Mouse (Mus musculus): ENCODE results near the gene Gna14. TPM values are rescaled to one million over a fixed set of nuclear protein-coding genes. Genes with fewer than 3 reads are reported as not detected.

Gene Gna14
- polyA plus RNA-seq, 1 experiment from 2014 or later, result 9.2 TPM

DNA sequence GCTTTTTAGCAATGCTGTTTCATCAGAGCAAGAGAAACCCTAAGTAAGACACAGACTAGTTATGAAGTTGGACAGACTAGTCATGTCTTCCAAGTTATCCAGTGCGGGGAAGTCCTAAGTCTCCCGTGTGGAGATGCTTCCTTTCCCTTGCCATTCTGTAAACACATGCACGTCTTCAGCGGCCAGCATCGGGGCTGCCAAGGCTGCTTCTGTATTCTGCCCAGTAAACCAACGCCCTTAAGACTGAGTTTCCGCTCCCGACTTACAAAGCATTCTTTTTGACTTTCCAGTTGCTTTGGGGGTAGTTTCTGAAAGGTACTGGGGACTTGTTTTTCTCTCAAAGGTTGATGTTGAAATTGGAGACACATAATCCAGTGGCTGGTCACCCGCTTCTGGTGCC lies 26.9 kb downstream of the Gna14 start:
- no peak overlapping the region for H3K4me2 ChIP-seq (replicated peaks; ENCODE audit: low read depth, low read length)
- WGBS, result 66% methylated on average over 9 of the region's 9 CpGs
- H3K9me3 ChIP-seq (ENCODE audit: control insufficient read depth, low read length), result no peaks in the 10 kb centered on the region; the same call in 1 of the 2 replicates
- no peak overlapping the region for H3K27ac ChIP-seq (ENCODE audit: low read depth, low read length)
- no peak for ATAC-seq (ENCODE audit: low FRiP score, low TSS enrichment)
- no peak overlapping the region for H3K4me3 ChIP-seq (ENCODE audit: low read length)
- H3K36me3 ChIP-seq (ENCODE audit: control insufficient read depth, insufficient read depth, low read length), result no peaks in the 10 kb centered on the region
- no peaks in the 10 kb centered on the region for H3K27me3 ChIP-seq (ENCODE audit: control insufficient read depth, insufficient read depth, low read length)
- no peaks in the 10 kb centered on the region for H3K4me1 ChIP-seq (ENCODE audit: control insufficient read depth, insufficient read depth, low read length)
- H3K9ac ChIP-seq (ENCODE audit: low read depth, low read length), result no peak overlapping the region

DNA sequence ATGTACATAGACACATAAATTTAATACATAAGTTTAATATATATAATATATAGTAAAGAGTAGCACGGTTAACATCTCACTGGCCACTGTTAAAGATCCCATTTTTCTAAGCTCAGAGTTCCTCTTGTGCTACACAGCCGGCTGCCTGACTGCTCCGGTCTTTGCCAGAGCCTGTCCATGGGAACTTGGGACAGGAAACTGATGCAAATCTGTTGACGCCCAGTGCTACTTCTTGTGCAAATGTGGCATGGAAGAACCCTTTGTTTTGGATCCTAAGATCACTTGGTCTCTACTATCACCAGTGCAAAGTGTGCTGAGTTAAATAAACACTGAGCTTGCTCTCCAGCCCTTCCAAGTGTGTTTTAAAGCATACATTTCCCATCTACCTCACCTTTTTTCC lies 29.2 kb downstream of the Gna14 start:
- Histone ChIP-seq H3K27ac (ENCODE audit: low read depth, low read length) (no peak overlapping the region), H3K27me3 (ENCODE audit: control insufficient read depth, insufficient read depth, low read length) (no peaks in the 10 kb centered on the region), H3K9me3 (ENCODE audit: control insufficient read depth, low read length) (no peaks in the 10 kb centered on the region; the same call in 1 of the 2 replicates), H3K36me3 (ENCODE audit: control insufficient read depth, insufficient read depth, low read length) (no peaks in the 10 kb centered on the region), H3K4me3 (ENCODE audit: low read length) (no peak overlapping the region), H3K4me2 (replicated peaks; ENCODE audit: low read depth, low read length) (no peak overlapping the region), H3K9ac (ENCODE audit: low read depth, low read length) (no peak overlapping the region), H3K4me1 (ENCODE audit: control insufficient read depth, insufficient read depth, low read length) (no peaks in the 10 kb centered on the region)
- 85% methylated on average over 4 of the region's 4 CpGs for WGBS
- ATAC-seq (ENCODE audit: low FRiP score, low TSS enrichment), result no peak

DNA sequence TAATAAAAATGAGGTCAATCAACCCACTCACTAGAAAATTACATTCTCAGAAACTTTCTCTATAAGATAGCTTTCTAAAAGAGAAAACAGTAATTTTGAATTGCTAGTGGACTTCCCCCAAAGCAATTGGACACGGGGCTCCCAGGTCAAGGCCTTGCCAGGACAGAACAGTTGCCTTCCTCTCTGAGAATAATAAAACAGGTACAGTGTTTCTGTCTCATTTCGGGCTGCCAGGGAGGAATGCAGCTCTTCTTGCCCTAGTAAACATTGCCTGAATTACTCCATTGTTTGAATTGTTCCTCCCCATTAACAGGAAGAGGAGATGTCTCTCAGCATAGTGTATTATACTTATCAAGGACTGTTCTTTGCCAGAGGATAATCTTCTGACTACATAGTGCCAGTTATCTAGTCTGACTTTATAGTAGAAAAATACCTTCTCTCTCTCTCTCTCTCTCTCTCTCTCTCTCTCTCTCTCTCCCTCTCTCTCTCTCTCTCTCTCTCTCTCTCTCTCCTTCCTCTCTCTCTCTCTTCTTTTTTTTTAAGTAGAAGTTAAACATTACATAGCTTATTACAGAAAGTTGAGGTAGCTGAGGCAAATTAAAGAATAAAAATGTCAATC lies 33.3 kb downstream of the Gna14 start:
- Histone ChIP-seq H3K4me2 (replicated peaks; ENCODE audit: low read depth, low read length) (no peak overlapping the region), H3K9me3 (ENCODE audit: control insufficient read depth, low read length) (peaks cover 6% of the 10 kb centered on the region; the same call in 1 of the 2 replicates), H3K4me3 (ENCODE audit: low read length) (no peak overlapping the region), H3K27ac (ENCODE audit: low read depth, low read length) (no peak overlapping the region), H3K4me1 (ENCODE audit: control insufficient read depth, insufficient read depth, low read length) (no peaks in the 10 kb centered on the region), H3K9ac (ENCODE audit: low read depth, low read length) (no peak overlapping the region), H3K36me3 (ENCODE audit: control insufficient read depth, insufficient read depth, low read length) (no peaks in the 10 kb centered on the region), H3K27me3 (ENCODE audit: control insufficient read depth, insufficient read depth, low read length) (no peaks in the 10 kb centered on the region)
- 49% methylated on average over 2 of the region's 2 CpGs for WGBS
- no peak for ATAC-seq (ENCODE audit: low FRiP score, low TSS enrichment)

DNA sequence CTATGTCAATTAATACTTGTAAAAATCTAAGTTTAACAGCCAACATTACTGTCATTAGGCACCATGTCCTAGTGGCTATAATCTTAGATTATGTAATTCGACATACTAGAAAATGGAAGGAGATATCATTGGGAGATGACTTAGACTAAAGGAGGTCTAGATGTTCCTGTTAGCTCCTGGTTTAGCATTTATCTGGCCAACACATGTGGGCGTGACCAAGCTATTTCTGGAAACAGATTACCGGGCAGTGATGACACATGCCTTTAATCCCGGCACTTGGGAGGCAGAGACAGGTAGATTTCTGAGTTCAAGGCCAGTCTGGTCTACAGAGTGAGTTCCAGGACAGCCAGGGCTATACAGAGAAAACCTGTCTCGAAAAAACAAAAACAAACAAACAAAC lies 37.1 kb downstream of the Gna14 start:
- Histone ChIP-seq H3K4me2 (replicated peaks; ENCODE audit: low read depth, low read length) (no peak overlapping the region), H3K9ac (ENCODE audit: low read depth, low read length) (no peak overlapping the region), H3K9me3 (ENCODE audit: control insufficient read depth, low read length) (peaks cover 7% of the 10 kb centered on the region; the same call in 1 of the 2 replicates), H3K27me3 (ENCODE audit: control insufficient read depth, insufficient read depth, low read length) (no peaks in the 10 kb centered on the region), H3K4me3 (ENCODE audit: low read length) (no peak overlapping the region), H3K27ac (ENCODE audit: low read depth, low read length) (no peak overlapping the region), H3K4me1 (ENCODE audit: control insufficient read depth, insufficient read depth, low read length) (no peaks in the 10 kb centered on the region), H3K36me3 (ENCODE audit: control insufficient read depth, insufficient read depth, low read length) (no peaks in the 10 kb centered on the region)
- ATAC-seq (ENCODE audit: low FRiP score, low TSS enrichment), result no peak
- WGBS, result 88% methylated on average over 5 of the region's 5 CpGs

DNA sequence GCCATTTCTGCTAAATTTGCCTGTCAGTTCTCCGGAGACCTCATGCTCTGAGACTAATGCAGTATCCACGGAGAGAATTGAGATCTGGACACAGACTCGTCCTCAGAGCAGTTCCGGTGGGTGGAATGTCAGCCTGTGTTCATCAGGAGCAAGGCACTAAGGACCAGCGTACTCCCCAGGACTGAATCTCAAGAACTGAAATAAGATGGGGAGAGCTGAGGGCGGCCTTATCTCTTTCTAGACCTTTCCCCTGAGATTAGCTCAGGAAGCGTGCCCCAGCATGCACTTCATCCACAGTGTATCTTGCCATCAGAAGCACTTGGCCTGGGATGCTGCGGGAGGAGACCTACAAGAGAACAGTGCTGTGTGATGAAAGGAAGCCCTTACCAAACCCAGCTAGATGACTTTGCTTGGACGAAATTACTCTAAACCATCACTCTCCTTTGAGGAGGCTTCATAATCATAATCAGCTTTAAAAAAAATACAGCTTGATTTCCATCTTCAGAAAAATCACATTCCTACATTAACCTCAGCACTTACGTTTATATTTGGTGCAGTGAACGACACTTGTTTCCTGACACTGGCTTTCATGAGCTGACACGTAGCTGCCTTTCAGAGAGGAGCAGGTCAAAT lies 41.9 kb downstream of the Gna14 start:
- Histone ChIP-seq H3K27me3 (ENCODE audit: control insufficient read depth, insufficient read depth, low read length) (no peaks in the 10 kb centered on the region), H3K9me3 (ENCODE audit: control insufficient read depth, low read length) (peaks cover 7% of the 10 kb centered on the region; the same call in 1 of the 2 replicates), H3K36me3 (ENCODE audit: control insufficient read depth, insufficient read depth, low read length) (no peaks in the 10 kb centered on the region), H3K27ac (ENCODE audit: low read depth, low read length) (no peak overlapping the region), H3K4me1 (ENCODE audit: control insufficient read depth, insufficient read depth, low read length) (no peaks in the 10 kb centered on the region), H3K4me2 (replicated peaks; ENCODE audit: low read depth, low read length) (no peak overlapping the region), H3K4me3 (ENCODE audit: low read length) (no peak overlapping the region), H3K9ac (ENCODE audit: low read depth, low read length) (no peak overlapping the region)
- 84% methylated on average over 12 of the region's 12 CpGs for whole genome bisulfite sequencing
- no peak for ATAC-seq (ENCODE audit: low FRiP score, low TSS enrichment)

DNA sequence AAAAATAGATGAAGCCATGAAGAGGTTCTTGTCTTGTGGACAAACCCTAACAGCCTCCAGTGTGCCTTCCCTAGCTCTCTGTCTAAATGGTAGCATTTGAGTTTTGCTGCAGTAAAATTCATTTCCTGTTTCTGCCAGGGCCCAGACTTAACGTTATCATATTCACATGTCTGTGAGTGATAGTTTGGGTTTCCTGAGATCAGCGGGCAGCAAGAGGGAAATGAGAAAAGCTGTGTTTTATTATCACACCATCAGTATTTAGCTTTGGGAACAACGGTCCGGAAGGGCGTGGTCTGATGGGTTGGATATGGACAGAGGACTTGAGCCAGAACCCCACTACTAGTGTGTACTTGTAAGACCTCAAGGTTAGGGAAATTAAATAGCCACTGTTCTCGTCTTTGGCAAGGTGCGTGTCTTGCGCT lies 42.6 kb downstream of the Gna14 start:
- no peak overlapping the region for H3K9ac ChIP-seq (ENCODE audit: low read depth, low read length)
- ATAC-seq (ENCODE audit: low FRiP score, low TSS enrichment), result no peak

DNA sequence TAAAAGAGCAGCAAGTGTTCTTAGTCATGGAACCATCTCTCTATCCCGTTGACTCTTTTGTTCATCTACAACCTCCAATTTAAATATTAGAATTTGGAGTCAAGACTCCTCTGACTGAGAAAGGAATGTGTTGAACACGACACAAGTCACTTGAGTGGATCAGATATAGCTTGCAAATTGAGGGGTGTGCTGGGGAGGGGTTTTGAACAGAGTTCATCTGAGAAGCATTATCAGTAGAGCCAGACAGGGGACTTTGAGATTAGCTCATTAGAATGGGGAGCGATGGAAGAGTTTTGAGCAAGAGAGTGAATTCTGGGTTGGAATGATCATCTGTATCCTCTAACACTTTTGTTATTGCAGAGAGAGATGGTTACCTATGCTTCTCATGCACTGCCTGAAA lies 46.5 kb downstream of the Gna14 start:
- Histone ChIP-seq H3K27me3 (ENCODE audit: control insufficient read depth, insufficient read depth, low read length) (no peaks in the 10 kb centered on the region), H3K4me3 (ENCODE audit: low read length) (no peak overlapping the region), H3K4me1 (ENCODE audit: control insufficient read depth, insufficient read depth, low read length) (peaks cover 6% of the 10 kb centered on the region; the same call in 1 of the 2 replicates), H3K9ac (ENCODE audit: low read depth, low read length) (no peak overlapping the region), H3K4me2 (replicated peaks; ENCODE audit: low read depth, low read length) (no peak overlapping the region), H3K27ac (ENCODE audit: low read depth, low read length) (no peak overlapping the region), H3K36me3 (ENCODE audit: control insufficient read depth, insufficient read depth, low read length) (no peaks in the 10 kb centered on the region), H3K9me3 (ENCODE audit: control insufficient read depth, low read length) (no peaks in the 10 kb centered on the region)
- ATAC-seq (ENCODE audit: low FRiP score, low TSS enrichment), result no peak
- WGBS, result 94% methylated on average over 3 of the region's 3 CpGs

More for the DNA sequence above, 42.6 kb downstream of the Gna14 start:
- H3K27me3 ChIP-seq (ENCODE audit: control insufficient read depth, insufficient read depth, low read length), result no peaks in the 10 kb centered on the region
- WGBS, result 69% methylated on average over 8 of the region's 8 CpGs
- H3K36me3 ChIP-seq (ENCODE audit: control insufficient read depth, insufficient read depth, low read length), result no peaks in the 10 kb centered on the region
- no peaks in the 10 kb centered on the region for H3K4me1 ChIP-seq (ENCODE audit: control insufficient read depth, insufficient read depth, low read length)
- peaks cover 6% of the 10 kb centered on the region; the same call in 1 of the 2 replicates for H3K9me3 ChIP-seq (ENCODE audit: control insufficient read depth, low read length)
- H3K4me2 ChIP-seq (replicated peaks; ENCODE audit: low read depth, low read length), result no peak overlapping the region
- no peak overlapping the region for H3K27ac ChIP-seq (ENCODE audit: low read depth, low read length)
- H3K4me3 ChIP-seq (ENCODE audit: low read length), result no peak overlapping the region

DNA sequence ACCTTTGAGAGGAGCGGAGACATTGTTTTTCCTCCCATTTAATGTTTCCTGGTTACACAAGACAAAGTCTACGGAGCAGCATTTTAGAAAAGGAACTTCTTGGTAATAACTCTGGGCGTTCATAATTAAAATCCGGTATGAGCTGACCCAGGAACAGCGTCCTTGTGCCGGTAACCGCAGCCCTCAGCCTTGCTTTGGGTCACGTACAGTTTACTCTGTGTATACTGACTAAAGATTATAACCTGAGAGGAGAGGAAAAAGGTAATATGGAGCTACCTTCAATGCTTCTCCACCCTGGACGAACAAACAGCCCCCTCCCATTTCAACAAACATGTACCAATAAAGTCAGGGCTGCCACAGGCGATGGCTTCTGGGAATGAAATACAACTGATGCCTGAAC lies 48.7 kb downstream of the Gna14 start:
- peaks cover 6% of the 10 kb centered on the region; the same call in 1 of the 2 replicates for H3K4me1 ChIP-seq (ENCODE audit: control insufficient read depth, insufficient read depth, low read length)
- ATAC-seq (ENCODE audit: low FRiP score, low TSS enrichment), result no peak
- no peak overlapping the region for H3K4me2 ChIP-seq (replicated peaks; ENCODE audit: low read depth, low read length)
- no peaks in the 10 kb centered on the region for H3K27me3 ChIP-seq (ENCODE audit: control insufficient read depth, insufficient read depth, low read length)
- no peaks in the 10 kb centered on the region for H3K9me3 ChIP-seq (ENCODE audit: control insufficient read depth, low read length)
- no peaks in the 10 kb centered on the region for H3K36me3 ChIP-seq (ENCODE audit: control insufficient read depth, insufficient read depth, low read length)
- H3K9ac ChIP-seq (ENCODE audit: low read depth, low read length), result no peak overlapping the region
- H3K27ac ChIP-seq (ENCODE audit: low read depth, low read length), result no peak overlapping the region
- no peak overlapping the region for H3K4me3 ChIP-seq (ENCODE audit: low read length)
- 70% methylated on average over 10 of the region's 10 CpGs for WGBS

DNA sequence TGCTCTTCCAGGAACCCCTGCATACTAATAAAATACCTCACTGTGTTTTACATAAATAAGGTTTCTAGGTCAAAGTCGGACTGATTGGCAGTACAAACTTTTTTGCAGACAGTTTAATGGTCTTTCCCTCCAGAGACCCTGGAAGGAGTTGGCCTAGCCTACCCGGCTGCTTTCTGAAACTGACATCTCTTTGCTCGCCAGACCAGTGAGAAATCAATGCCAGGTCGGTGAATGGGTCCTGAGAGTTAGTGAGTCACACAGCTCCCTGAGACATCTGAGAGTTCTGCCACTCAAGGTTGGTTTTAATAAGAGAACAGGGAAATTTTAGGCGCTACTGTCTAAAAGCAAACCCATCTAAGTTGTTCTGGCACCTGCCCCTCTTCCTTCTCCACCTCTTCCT lies 49.1 kb downstream of the Gna14 start:
- WGBS, result 40% methylated on average over 5 of the region's 5 CpGs
- H3K9me3 ChIP-seq (ENCODE audit: control insufficient read depth, low read length), result no peaks in the 10 kb centered on the region

More for the DNA sequence above, 49.1 kb downstream of the Gna14 start:
- Histone ChIP-seq H3K4me1 (ENCODE audit: control insufficient read depth, insufficient read depth, low read length) (peaks cover 6% of the 10 kb centered on the region; the same call in 1 of the 2 replicates), H3K27ac (ENCODE audit: low read depth, low read length) (no peak overlapping the region), H3K36me3 (ENCODE audit: control insufficient read depth, insufficient read depth, low read length) (no peaks in the 10 kb centered on the region), H3K4me2 (replicated peaks; ENCODE audit: low read depth, low read length) (no peak overlapping the region), H3K4me3 (ENCODE audit: low read length) (no peak overlapping the region), H3K27me3 (ENCODE audit: control insufficient read depth, insufficient read depth, low read length) (no peaks in the 10 kb centered on the region), H3K9ac (ENCODE audit: low read depth, low read length) (no peak overlapping the region)
- no peak for ATAC-seq (ENCODE audit: low FRiP score, low TSS enrichment)

Measured in kidney, embryonic 14.5 days (tissue).